Mouse (Mus musculus) heart, adult 2 months (tissue): ENCODE data around the gene Slc28a1. TPM values are rescaled to one million over a fixed set of nuclear protein-coding genes. Genes with fewer than 3 reads are reported as not detected.

Experiments
- DNase-seq, 2 experiments: peaks; one replicate each; pipeline ENCODE4 v3.0.0; 2021
- H3K27ac ChIP-seq: fragments of 200-600 bp; 2 replicates; pipeline ENCODE4 v1.8.1; 2022
- H3K27me3 ChIP-seq: fragments of 200-500 bp; 2 replicates; pipeline ENCODE4 v1.6.1; 2012; ENCODE audit warnings: mild to moderate bottlenecking, low read length, inconsistent platforms, mixed read lengths; ENCODE audit not compliant: control insufficient read depth, insufficient read depth
- H3K36me3 ChIP-seq: fragments of 200-500 bp; 2 replicates; pipeline ENCODE4 v1.6.1; 2012; ENCODE audit warnings: low read length, inconsistent platforms; ENCODE audit not compliant: control insufficient read depth, insufficient read depth
- H3K4me1 ChIP-seq: fragments of 200-500 bp; 2 replicates; pipeline ENCODE4 v1.6.1; 2011; ENCODE audit warnings: low read length; ENCODE audit not compliant: control insufficient read depth, insufficient read depth
- H3K4me3 ChIP-seq: fragments of 200-600 bp; 2 replicates; pipeline ENCODE4 v1.8.1; 2022
- H3K79me2 ChIP-seq: fragments of 200-500 bp; replicated peaks from 2 replicates; pipeline ENCODE4 v1.6.1; 2012; ENCODE audit warnings: mild to moderate bottlenecking, inconsistent platforms, low read length, moderate library complexity, mixed read lengths; ENCODE audit not compliant: control insufficient read depth, insufficient read depth
- H3K9ac ChIP-seq: fragments of 200-500 bp; 2 replicates; pipeline ENCODE4 v1.6.1; 2012; ENCODE audit warnings: low read depth, mild to moderate bottlenecking, control low read depth, inconsistent platforms, low read length, mixed read lengths
- CTCF ChIP-seq: fragments of 200-600 bp; IDR thresholded peaks from 2 replicates; pipeline ENCODE4 v1.8.1; 2022; ENCODE audit warnings: antibody characterized with exemption, mild to moderate bottlenecking, moderate library complexity
- EP300 ChIP-seq: fragments of 200-500 bp; IDR thresholded peaks from 2 replicates; pipeline ENCODE4 v1.6.1; 2011; ENCODE audit warnings: low read depth, low read length, control low read depth; ENCODE audit not compliant: insufficient read depth
- POLR2A ChIP-seq: fragments of 200-500 bp; IDR thresholded peaks from 2 replicates; pipeline ENCODE4 v1.6.1; 2011; ENCODE audit warnings: mild to moderate bottlenecking, low read depth, low read length, control low read depth; ENCODE audit not compliant: insufficient read depth
- WGBS: fragments of 180-500 bp; shearing (Covaris S2); methylation state at CpG from one replicate; pipeline ENCODE4 v1.1.7; 2018; 5-methylcytosine and 5-hydroxymethylcytosine counted together
- intact Hi-C: fragments of 180-260 bp; cut with DNase I; formaldehyde crosslinking; loops from one replicate; pipeline ENCODE4 v1.15.1; 2025
- polyA plus RNA-seq: library from polyadenylated mRNA; depleted of rRNA; stranded (reverse); fragments of >200 nt; gene quantifications from 2 replicates; pipeline ENCODE4 v1.2.3, GENCODE M21; 2012
- total RNA-seq, 2 experiments: library from RNA; stranded (reverse); gene quantifications; 2 replicates each; pipeline ENCODE4 v1.2.3; 2021

Slc28a1 gene
- total and polyA plus RNA-seq, 3 experiments: 0.08 to 0.20 (median 0.18) TPM

GRCm38 (mm10) chr7:81173931-81174330 lies 59.3 kb downstream of the Slc28a1 start:
- intact Hi-C loops: no loop called here
- TF ChIP-seq CTCF (no peak), EP300 (no peak), POLR2A (no peak)

DNA sequence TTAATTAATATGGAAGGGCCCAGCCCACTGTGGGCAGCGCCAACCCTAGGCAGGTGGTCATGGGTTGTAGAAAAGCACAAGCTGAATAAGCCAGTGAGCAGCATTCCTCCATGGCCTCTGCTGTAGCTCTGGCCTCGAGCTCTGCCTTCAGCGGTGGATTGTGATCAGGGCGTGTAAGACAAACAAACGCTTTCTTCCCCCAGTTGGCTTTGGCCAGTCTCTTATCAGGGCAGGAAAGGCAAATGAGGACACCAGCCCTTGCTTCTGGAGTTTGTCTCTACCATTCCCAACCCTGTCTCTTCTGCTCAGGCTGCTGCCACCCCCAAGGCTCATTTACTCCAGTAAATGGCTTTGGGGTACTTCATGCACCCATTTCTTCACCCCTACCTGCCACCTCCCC lies 60.1 kb downstream of the Slc28a1 start:
- H3K4me1 ChIP-seq: no peaks in the 10 kb centered on the region; the same call in 1 of the 2 replicates
- H3K9ac ChIP-seq: no peak overlapping the region
- TF ChIP-seq POLR2A: no peak
- TF ChIP-seq CTCF: no peak
- TF ChIP-seq EP300: no peak
- no peak for DNase-seq
- no peaks in the 10 kb centered on the region for H3K27me3 ChIP-seq
- no peak overlapping the region for H3K4me3 ChIP-seq
- H3K27ac ChIP-seq: no peak overlapping the region
- H3K79me2 ChIP-seq: no peaks in the 10 kb centered on the region
- WGBS: 46% methylated on average over 5 of the region's 5 CpGs
- H3K36me3 ChIP-seq: no peaks in the 10 kb centered on the region
- intact Hi-C loops: no loop called here

More at GRCm38 (mm10) chr7:81173931-81174330, 59.3 kb downstream of the Slc28a1 start:
- Histone ChIP-seq H3K4me1 (no peaks in the 10 kb centered on the region; the same call in 1 of the 2 replicates), H3K9ac (no peak overlapping the region), H3K36me3 (no peaks in the 10 kb centered on the region), H3K4me3 (no peak overlapping the region), H3K27me3 (no peaks in the 10 kb centered on the region), H3K27ac (no peak overlapping the region), H3K79me2 (no peaks in the 10 kb centered on the region)
- WGBS: 94% methylated on average over 2 of the region's 2 CpGs
- no peak for DNase-seq

DNA sequence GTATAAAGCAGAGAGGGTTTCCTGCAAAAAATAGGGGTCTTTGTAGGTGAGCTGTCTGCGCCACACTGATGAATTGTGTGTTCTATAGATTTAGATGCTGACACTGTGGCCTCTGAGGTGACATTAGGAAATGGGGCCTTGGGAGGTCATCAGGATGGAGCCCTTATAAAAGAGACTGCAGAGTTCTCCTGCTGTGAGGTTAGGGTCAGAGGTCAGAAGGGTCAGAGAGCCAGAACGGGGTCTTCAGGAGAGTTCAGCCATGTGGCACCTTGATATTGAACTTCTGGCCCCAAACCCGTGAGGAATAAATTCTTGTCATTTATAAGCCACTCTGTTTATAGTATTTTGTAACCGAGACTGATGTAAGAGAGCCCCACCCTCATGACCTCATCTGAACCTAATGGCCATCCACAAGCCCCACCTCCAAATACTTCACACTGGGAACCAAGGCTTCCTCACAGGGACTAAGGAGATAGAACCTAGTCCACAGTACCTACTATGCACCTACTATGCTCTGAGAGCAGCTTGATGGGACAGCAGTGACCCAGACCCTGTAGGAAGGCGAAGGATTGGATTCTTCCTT lies 61.7 kb downstream of the Slc28a1 start:
- DNase-seq: no peak
- Histone ChIP-seq H3K9ac (no peak overlapping the region), H3K4me1 (no peaks in the 10 kb centered on the region; the same call in 1 of the 2 replicates), H3K36me3 (no peaks in the 10 kb centered on the region), H3K27ac (no peak overlapping the region), H3K27me3 (no peaks in the 10 kb centered on the region), H3K79me2 (no peaks in the 10 kb centered on the region), H3K4me3 (no peak overlapping the region)
- no peak for TF ChIP-seq POLR2A
- no peak for TF ChIP-seq CTCF
- no peak for TF ChIP-seq EP300
- intact Hi-C loops: no loop called here
- 69% methylated on average over 5 of the region's 5 CpGs for WGBS

- Histone ChIP-seq H3K36me3 (no peaks in the 10 kb centered on the region), H3K4me1 (no peaks in the 10 kb centered on the region; the same call in 1 of the 2 replicates), H3K79me2 (no peaks in the 10 kb centered on the region), H3K27ac (no peak overlapping the region), H3K4me3 (no peak overlapping the region), H3K27me3 (no peaks in the 10 kb centered on the region), H3K9ac (no peak overlapping the region)
- TF ChIP-seq EP300 (no peak), CTCF (no peak), POLR2A (no peak)
- no peak for DNase-seq
- WGBS: 68% methylated on average over 5 of the region's 5 CpGs
- intact Hi-C loops: no loop called here
Observed at GRCm38 (mm10) chr7:81179494-81179893, 64.9 kb downstream of the Slc28a1 start.

GRCm38 (mm10) chr7:81182492-81183175 lies 68.0 kb downstream of the Slc28a1 start:
- no peaks in the 10 kb centered on the region for H3K4me1 ChIP-seq

GRCm38 (mm10) chr7:81183181-81183580 lies 68.6 kb downstream of the Slc28a1 start:
- Histone ChIP-seq H3K4me1 (no peaks in the 10 kb centered on the region), H3K36me3 (no peaks in the 10 kb centered on the region), H3K9ac (no peak overlapping the region), H3K4me3 (no peak overlapping the region), H3K27ac (no peak overlapping the region), H3K79me2 (no peaks in the 10 kb centered on the region), H3K27me3 (no peaks in the 10 kb centered on the region)
- intact Hi-C loops: no loop called here
- DNase-seq: no peak
- no peak for TF ChIP-seq CTCF
- no peak for TF ChIP-seq POLR2A
- TF ChIP-seq EP300: no peak

More at GRCm38 (mm10) chr7:81182492-81183175, 68.0 kb downstream of the Slc28a1 start:
- Histone ChIP-seq H3K79me2 (no peaks in the 10 kb centered on the region), H3K4me3 (no peak overlapping the region), H3K9ac (no peak overlapping the region), H3K27ac (no peak overlapping the region), H3K36me3 (no peaks in the 10 kb centered on the region), H3K27me3 (no peaks in the 10 kb centered on the region)
- no peak for DNase-seq
- WGBS: 80% methylated on average over 10 of the region's 10 CpGs
- TF ChIP-seq POLR2A (no peak), EP300 (no peak), CTCF (no peak)
- intact Hi-C loops: no loop called here
